Mouse (Mus musculus) CH12.LX (cell line): ENCODE measurements around the gene Scamp5. TPM values are rescaled to one million over a fixed set of nuclear protein-coding genes. Genes with fewer than 3 reads are reported as not detected.
A peak's percentile ranks its signal among the peaks of the same experiment; 100 is the strongest.

Experiments used
- DNase-seq: peaks from one replicate; pipeline ENCODE4 v3.0.0-alpha.2; 2013; ENCODE audit errors: extremely low read depth
- H3K27ac ChIP-seq: 2 replicates; pipeline ENCODE4 v1.5.1; 2012; ENCODE audit warnings: low read depth, mild to moderate bottlenecking, control low read depth, moderate library complexity; ENCODE audit not compliant: insufficient read depth
- H3K27me3 ChIP-seq: replicated peaks from 2 replicates; pipeline ENCODE3; 2012; ENCODE audit warnings: inconsistent platforms
- H3K36me3 ChIP-seq, 2 experiments: replicated peaks in 1 of 2; 2 replicates each; pipeline versions ENCODE3 to v1.6.1; 2012; ENCODE audit warnings: inconsistent platforms in 1 of 2, low read length in 1 of 2, mild to moderate bottlenecking in 1 of 2, mixed read lengths in 1 of 2, moderate library complexity in 1 of 2; ENCODE audit not compliant: control insufficient read depth in 1 of 2, insufficient read depth in 1 of 2
- H3K4me1 ChIP-seq, 2 experiments: 2 replicates each; pipeline ENCODE4 v1.6.1; 2012; ENCODE audit warnings: inconsistent platforms in 1 of 2, moderate library complexity in 1 of 2; ENCODE audit not compliant: insufficient read depth in 2 of 2, control insufficient read depth in 1 of 2
- H3K4me2 ChIP-seq: 2 replicates; pipeline ENCODE4 v1.6.1; 2012; ENCODE audit warnings: low read depth, mild to moderate bottlenecking, control low read depth; ENCODE audit not compliant: poor library complexity, insufficient read depth, severe bottlenecking
- H3K4me3 ChIP-seq, 3 experiments: fragments of 150-350 bp in 1 of 3; sonication (generic) in 1 of 3; replicated peaks in 1 of 3; 2 replicates each; pipeline versions ENCODE3 to v1.5.1; 2011 to 2012; ENCODE audit warnings: low read depth in 2 of 3, low read length in 2 of 3, mild to moderate bottlenecking in 2 of 3, moderate library complexity in 2 of 3, control low read depth in 1 of 3, improper control_type of control experiment in 1 of 3, inconsistent platforms in 1 of 3, mixed read lengths in 1 of 3; ENCODE audit not compliant: poor library complexity in 1 of 3
- H3K79me2 ChIP-seq: replicated peaks from 2 replicates; pipeline ENCODE4 v1.6.1; 2012; ENCODE audit warnings: mild to moderate bottlenecking, moderate library complexity; ENCODE audit not compliant: control insufficient read depth, poor library complexity, insufficient read depth, severe bottlenecking; ENCODE audit errors: extremely low read depth
- H3K9ac ChIP-seq: 2 replicates; pipeline ENCODE4 v1.6.1; 2012; ENCODE audit warnings: low read depth, mild to moderate bottlenecking, control low read depth, moderate library complexity; ENCODE audit not compliant: insufficient read depth
- H3K9me3 ChIP-seq: replicated peaks from 2 replicates; pipeline ENCODE3; 2012; ENCODE audit warnings: low read length, inconsistent platforms, mixed read lengths
- CHD2 ChIP-seq: IDR thresholded peaks from 2 replicates; pipeline ENCODE4 v1.6.1; 2011; ENCODE audit warnings: low read length, improper control_type of control experiment
- CTCF ChIP-seq, 2 experiments: IDR thresholded peaks in 1 of 2; conservative IDR thresholded peaks in 1 of 2; 2 replicates each; pipeline ENCODE4 v1.5.1; 2011 to 2012; ENCODE audit warnings: low read depth in 2 of 2, low read length in 2 of 2, improper control_type of control experiment in 1 of 2, inconsistent platforms in 1 of 2, mild to moderate bottlenecking in 1 of 2, moderate library complexity in 1 of 2
- ELF1 ChIP-seq: IDR thresholded peaks from 2 replicates; pipeline ENCODE4 v1.6.1; 2014; ENCODE audit warnings: low read depth, mild to moderate bottlenecking, inconsistent platforms, low read length, improper control_type of control experiment
- IRF4 ChIP-seq: IDR thresholded peaks from 2 replicates; pipeline ENCODE4 v1.6.1; 2014; ENCODE audit warnings: low read depth, mild to moderate bottlenecking, inconsistent platforms, low read length, improper control_type of control experiment
- MAFK ChIP-seq: IDR thresholded peaks from 2 replicates; pipeline ENCODE4 v1.6.1; 2011; ENCODE audit warnings: low read length, improper control_type of control experiment; ENCODE audit not compliant: insufficient replicate concordance
- MYC ChIP-seq: IDR thresholded peaks from 2 replicates; pipeline ENCODE4 v1.6.1; 2011; ENCODE audit warnings: low read depth, mild to moderate bottlenecking, improper control_type of control experiment, low read length
- POLR2A ChIP-seq: IDR thresholded peaks from 2 replicates; pipeline ENCODE4 v1.6.1; 2011; ENCODE audit warnings: low read depth, mild to moderate bottlenecking, improper control_type of control experiment, low read length
- POLR2AphosphoS2 ChIP-seq: IDR thresholded peaks from 2 replicates; pipeline ENCODE4 v1.6.1; 2011; ENCODE audit warnings: low read depth, low read length, improper control_type of control experiment
- RAD21 ChIP-seq: IDR thresholded peaks from 2 replicates; pipeline ENCODE4 v1.6.1; 2011; ENCODE audit warnings: low read depth, mild to moderate bottlenecking, low read length, improper control_type of control experiment, moderate library complexity
- SIN3A ChIP-seq: IDR thresholded peaks from 2 replicates; pipeline ENCODE4 v1.6.1; 2012; ENCODE audit warnings: low read length, improper control_type of control experiment, inconsistent platforms
- SMC3 ChIP-seq: IDR thresholded peaks from 2 replicates; pipeline ENCODE4 v1.6.1; 2011; ENCODE audit warnings: low read depth, low read length, improper control_type of control experiment
- TCF12 ChIP-seq: IDR thresholded peaks from 2 replicates; pipeline ENCODE4 v1.6.1; 2014; ENCODE audit warnings: low read depth, mild to moderate bottlenecking, inconsistent platforms, low read length, improper control_type of control experiment
- UBTF ChIP-seq: IDR thresholded peaks from 2 replicates; pipeline ENCODE4 v1.6.1; 2012; ENCODE audit warnings: low read depth, mild to moderate bottlenecking, inconsistent platforms, low read length, improper control_type of control experiment, moderate library complexity
- USF1 ChIP-seq: IDR thresholded peaks from 2 replicates; pipeline ENCODE4 v1.6.1; 2014; ENCODE audit warnings: low read depth, mild to moderate bottlenecking, inconsistent platforms, low read length, improper control_type of control experiment
- ZC3H11A ChIP-seq: IDR thresholded peaks from 2 replicates; pipeline ENCODE4 v1.6.1; 2012; ENCODE audit warnings: low read depth, mild to moderate bottlenecking, inconsistent platforms, low read length, improper control_type of control experiment
- ZKSCAN1 ChIP-seq: IDR thresholded peaks from 2 replicates; pipeline ENCODE4 v1.6.1; 2012; ENCODE audit warnings: low read depth, inconsistent platforms, low read length, improper control_type of control experiment, borderline replicate concordance
- ZMIZ1 ChIP-seq: IDR thresholded peaks from 2 replicates; pipeline ENCODE4 v1.6.1; 2012; ENCODE audit warnings: low read depth, mild to moderate bottlenecking, inconsistent platforms, low read length, improper control_type of control experiment
- ZNF384 ChIP-seq: IDR thresholded peaks from 2 replicates; pipeline ENCODE4 v1.6.1; 2012; ENCODE audit warnings: low read depth, low read length, improper control_type of control experiment, inconsistent platforms
- dilution Hi-C: fragments of 300-500 bp; cut with MboI; formaldehyde crosslinking; loops from 2 replicates; pipeline ENCODE4 v1.14.3; 2020; ENCODE audit warnings: low sequenced_read_pairs; ENCODE audit not compliant: extremely low pct_unique_long_range_greater_than_20kb, extremely low pct_ligation_motif_present
- in situ Hi-C: fragments of 300-500 bp; cut with MboI; formaldehyde crosslinking; loops from 3 replicates; pipeline ENCODE4 v1.14.3; 2019; ENCODE audit warnings: low sequenced_read_pairs, low pct_ligation_motif_present, low pct_unique_long_range_greater_than_20kb, mixed read lengths
- polyA plus RNA-seq: library from polyadenylated mRNA; unstranded; fragments of >175 nt; gene quantifications from 2 replicates; pipeline ENCODE4 v1.2.1, GENCODE M21; 2012; ENCODE audit warnings: low read depth; ENCODE audit not compliant: insufficient read length
- total RNA-seq, 2 experiments: library from RNA; depleted of rRNA; stranded (reverse); fragments of 300-350 nt in 1 of 2; fragments of >200 nt in 1 of 2; gene quantifications; 2 replicates each; pipeline ENCODE4 v1.2.3; 2012 to 2014

Gene Scamp5
- total and polyA plus RNA-seq, 3 experiments = 0.34 to 2.1 (median 0.99) TPM

DNA sequence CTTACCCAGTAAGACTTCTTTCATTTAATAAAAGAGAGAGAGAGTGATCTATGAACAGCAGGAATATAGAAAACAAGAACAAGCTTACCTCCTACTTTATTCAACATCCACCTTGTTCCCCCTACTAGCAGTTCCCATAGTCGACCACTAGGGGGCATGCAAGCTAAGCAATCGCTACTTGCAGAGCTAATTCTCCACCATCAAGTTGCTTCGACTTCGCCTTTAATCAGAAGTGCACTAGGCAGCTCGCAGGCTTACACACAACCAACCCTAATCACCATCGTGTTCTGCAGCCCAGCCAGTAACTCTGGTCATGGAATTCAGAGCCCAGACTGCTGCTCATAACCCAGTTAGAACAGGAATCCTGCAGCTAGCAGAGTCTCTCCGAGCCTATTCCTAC, 17.9 kb upstream of the Scamp5 start:
- no peaks in the 10 kb centered on the region for H3K79me2 ChIP-seq
- H3K27me3 ChIP-seq = no peaks in the 10 kb centered on the region
- no peak overlapping the region for H3K4me2 ChIP-seq
- no peaks in the 10 kb centered on the region for H3K36me3 ChIP-seq
- TF ChIP-seq MYC = 0 out of 2 replicates have a peak, but pooled peaks have one; percentile 49
- peak; percentile 87 for TF ChIP-seq SMC3
- TF ChIP-seq IRF4 = peak; percentile 22; the same call in 1 of the 2 replicates
- peak; percentile 90 for TF ChIP-seq RAD21
- no peak for TF ChIP-seq POLR2AphosphoS2
- no peak for TF ChIP-seq ELF1
- TF ChIP-seq CTCF (conservative IDR thresholded peaks at IDR 0.05 in 1 of 2, IDR thresholded peaks at IDR 0.05 in 1 of 2; ENCODE audit: low read depth in 2 of 2, low read length in 2 of 2) = peak; percentile 94 to 99
- TF ChIP-seq ZC3H11A = peak; percentile 53
- no peak for TF ChIP-seq UBTF
- dilution Hi-C loops = no loop called here
- no peak overlapping the region for H3K9ac ChIP-seq
- H3K4me3 ChIP-seq = no peak overlapping the region
- no peak overlapping the region for H3K27ac ChIP-seq
- H3K9me3 ChIP-seq = peaks cover 4% of the 10 kb centered on the region
- peak; percentile 77 for DNase-seq
- in situ Hi-C loops = no loop called here
- H3K4me1 ChIP-seq = no peaks in the 10 kb centered on the region

- Histone ChIP-seq H3K9ac (no peak overlapping the region), H3K79me2 (no peaks in the 10 kb centered on the region), H3K36me3 (no peaks in the 10 kb centered on the region), H3K9me3 (no peaks in the 10 kb centered on the region), H3K4me2 (no peak overlapping the region), H3K4me3 (no peak overlapping the region), H3K27ac (no peak overlapping the region), H3K4me1 (peaks cover 5 to 8% of the 10 kb centered on the region in 2 experiments; a peak in 3 of 4 replicates), H3K27me3 (peaks cover 80% of the 10 kb centered on the region)
- in situ Hi-C loops = no loop called here
- no peak for DNase-seq
- dilution Hi-C loops = no loop called here
- no peak for TF ChIP-seq TCF12
- TF ChIP-seq CHD2 = no peak
- TF ChIP-seq SIN3A = no peak
- TF ChIP-seq POLR2A = no peak
- TF ChIP-seq IRF4 = no peak
- TF ChIP-seq ZKSCAN1 = no peak
- no peak for TF ChIP-seq ZMIZ1
- no peak for TF ChIP-seq SMC3
These were observed 1.1 kb upstream of the Scamp5 start for GRCm38 (mm10) chr9:57468914-57469313.

DNA sequence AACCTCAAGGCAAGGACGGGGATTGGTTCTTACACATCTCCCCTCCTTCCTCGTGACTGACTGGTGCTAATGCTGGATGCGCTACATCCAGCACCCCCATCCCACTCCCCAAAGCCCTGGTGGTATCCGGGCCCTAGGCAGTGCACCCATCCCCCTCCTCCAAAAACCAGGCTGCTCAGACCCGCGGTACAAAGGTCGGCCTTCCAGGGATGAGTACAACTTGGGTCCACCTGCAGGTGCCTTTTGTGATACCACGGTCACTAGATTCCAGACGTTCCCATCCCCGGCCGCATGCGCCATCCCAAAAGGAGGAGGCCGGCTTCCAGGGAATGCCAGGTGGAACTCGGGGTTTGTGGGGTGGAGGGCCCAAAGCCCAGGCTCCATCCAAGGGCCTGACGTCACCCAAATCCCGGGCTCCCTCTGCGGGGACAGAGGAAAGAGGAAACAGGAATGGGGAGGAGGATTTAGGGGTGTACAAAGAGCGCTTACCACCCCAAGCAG, 539 bp downstream of the Scamp5 start:
- dilution Hi-C loops = no loop called here
- in situ Hi-C loops = no loop called here
- Histone ChIP-seq H3K9ac (peak overlapping the region; percentile 67), H3K4me2 (peak overlapping the region; percentile 95), H3K27ac (no peak overlapping the region), H3K9me3 (no peaks in the 10 kb centered on the region), H3K79me2 (no peaks in the 10 kb centered on the region), H3K4me1 (peaks cover 5 to 8% of the 10 kb centered on the region in 2 experiments; a peak in 3 of 4 replicates), H3K4me3 (peak overlapping the region; percentile 33 to 64 (median 38)), H3K36me3 (no peaks in the 10 kb centered on the region), H3K27me3 (peaks cover 84% of the 10 kb centered on the region)
- no peak for DNase-seq
- TF ChIP-seq USF1 (no peak), MAFK (no peak), ZNF384 (no peak), ZKSCAN1 (no peak), ELF1 (no peak)
